Mouse (Mus musculus) lung, embryonic 14.5 days (tissue): Measurements from ENCODE around the gene Hist1h4k. TPM values are rescaled to one million over a fixed set of nuclear protein-coding genes. Genes with fewer than 3 reads are reported as not detected.
"Not testable (repeated sequence)": the region's sequence is repeated elsewhere in the genome, so short reads cannot be mapped to it uniquely, and the experiment has no call there.

Experiments
- ATAC-seq: fragments of 200-750 bp; cut with Nextera tagmentation; 2 replicates; pipeline ENCODE4 v1.8.0; 2017; ENCODE audit warnings: mild to moderate bottlenecking, moderate TSS enrichment, moderate library complexity; ENCODE audit not compliant: insufficient read depth
- DNase-seq: peaks from one replicate; pipeline ENCODE4 v3.0.0-alpha.2; 2015
- H3K27ac ChIP-seq: fragments of 300-500 bp; sonication (generic); 2 replicates; pipeline ENCODE4 v1.5.1; 2014; ENCODE audit warnings: low read depth, mild to moderate bottlenecking, moderate library complexity
- H3K27me3 ChIP-seq: fragments of 300-500 bp; sonication (generic); 2 replicates; pipeline ENCODE4 v1.6.1; 2014; ENCODE audit warnings: low read length, control low read depth; ENCODE audit not compliant: insufficient read depth
- H3K36me3 ChIP-seq: fragments of 300-500 bp; sonication (generic); 2 replicates; pipeline ENCODE4 v1.6.1; 2014; ENCODE audit warnings: control low read depth; ENCODE audit not compliant: insufficient read depth
- H3K4me1 ChIP-seq: fragments of 300-500 bp; sonication (generic); 2 replicates; pipeline ENCODE4 v1.6.1; 2014; ENCODE audit warnings: antibody characterized with exemption, control low read depth; ENCODE audit not compliant: insufficient read depth
- H3K4me2 ChIP-seq: fragments of 300-500 bp; sonication (generic); 2 replicates; pipeline ENCODE4 v1.6.1; 2014; ENCODE audit warnings: mild to moderate bottlenecking
- H3K4me3 ChIP-seq: fragments of 300-500 bp; sonication (generic); 2 replicates; pipeline ENCODE4 v1.5.1; 2014; ENCODE audit warnings: low read depth, low read length
- H3K9ac ChIP-seq: fragments of 300-500 bp; sonication (generic); 2 replicates; pipeline ENCODE4 v1.6.1; 2014
- H3K9me3 ChIP-seq: fragments of 300-500 bp; sonication (generic); 2 replicates; pipeline ENCODE4 v1.6.1; 2016; ENCODE audit warnings: low read depth, low read length, control low read depth
- CTCF ChIP-seq: IDR thresholded peaks from 2 replicates; pipeline ENCODE4 v1.5.1; 2016; ENCODE audit warnings: antibody characterized with exemption, low read depth
- WGBS: fragments of 180-500 bp; shearing (Covaris S2); extraction: QIAGEN DNeasy Blood & Tissue Kit; methylation state at CpG from one replicate; pipeline ENCODE4 v1.1.7; 2014; 5-methylcytosine and 5-hydroxymethylcytosine counted together
- polyA plus RNA-seq: library from polyadenylated mRNA; unstranded; fragments of >200 nt; fragmentation: Nextera tagmentation; extraction: Ambion mirVana; gene quantifications from 2 replicates; pipeline ENCODE4 v1.2.1, GENCODE M21; 2014

Hist1h4k gene
- polyA plus RNA-seq, 1 experiment from 2014 or later, result 6.4 TPM

GRCm38 (mm10) chr13:21781021-21781555 is 30.8 kb upstream of the Hist1h4k start:
- Histone ChIP-seq H3K4me2 (peak overlapping the region; percentile 88), H3K27me3 (no peaks in the 10 kb centered on the region), H3K9ac (peak overlapping the region; percentile 99), H3K4me1 (peaks cover 7% of the 10 kb centered on the region; the same call in 1 of the 2 replicates), H3K36me3 (no peaks in the 10 kb centered on the region), H3K9me3 (no peaks in the 10 kb centered on the region), H3K4me3 (peak overlapping the region; percentile 70), H3K27ac (peak overlapping the region; percentile 100)
- no peak for TF ChIP-seq CTCF
- 35% methylated on average over 6 of the region's 6 CpGs for WGBS
- DNase-seq, result peak; percentile 11
- no peak for ATAC-seq

DNA sequence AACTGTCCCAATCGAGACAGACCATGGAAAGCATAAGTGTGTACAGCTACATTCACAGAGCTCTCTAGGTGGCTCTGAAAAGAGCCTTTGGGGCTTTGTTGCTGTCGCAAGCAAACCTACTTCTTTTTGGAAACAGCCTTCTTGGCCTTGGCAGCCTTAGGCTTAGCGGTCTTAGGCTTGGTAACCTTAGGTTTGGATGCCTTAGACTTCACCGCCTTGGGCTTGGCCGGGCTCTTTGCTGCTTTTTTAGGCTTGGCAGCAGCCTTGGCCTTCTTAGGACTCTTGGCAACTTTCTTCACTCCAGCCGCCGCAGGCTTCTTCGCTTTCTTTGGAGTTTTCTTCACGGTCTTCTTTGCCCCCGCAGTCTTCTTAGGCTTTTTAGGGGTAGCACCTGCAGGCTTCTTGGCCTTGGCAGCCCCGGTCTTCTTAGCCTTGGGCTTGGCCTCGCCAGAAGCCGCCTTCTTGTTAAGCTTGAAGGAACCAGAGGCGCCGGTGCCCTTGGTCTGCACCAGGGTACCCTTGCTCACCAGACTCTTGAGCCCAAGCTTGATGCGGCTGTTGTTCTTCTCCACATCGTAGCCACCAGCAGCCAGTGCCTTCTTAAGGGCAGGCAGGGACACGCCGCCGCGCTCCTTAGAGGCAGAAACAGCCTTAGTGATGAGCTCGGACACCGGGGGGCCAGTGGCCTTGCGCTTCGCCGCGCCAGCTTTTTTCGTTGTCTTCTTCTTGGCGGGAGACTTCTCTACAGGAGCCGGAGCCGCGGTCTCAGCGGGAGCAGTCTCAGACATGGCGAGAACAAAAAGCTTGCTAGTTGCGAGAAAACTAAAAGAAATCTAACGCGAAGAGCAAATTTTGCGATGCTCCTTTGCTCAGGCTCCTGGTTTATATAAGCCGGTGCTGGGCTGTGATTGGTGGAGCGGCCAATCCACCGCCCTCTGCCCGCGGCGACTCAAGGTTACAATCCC is 29.7 kb upstream of the Hist1h4k start, which contains the start of gene Hist1h1b:
Hist1h1b (minus strand) TSS at position 859 of the 965 bp plus-strand sequence.
- peak within 1 kb of the TSS; percentile 99 for H3K9ac ChIP-seq
- H3K4me3 ChIP-seq, result peak within 1 kb of the TSS; percentile 70
- H3K36me3 ChIP-seq, result no peaks in the 10 kb centered on the region
- peak; percentile 55 for ATAC-seq
- H3K4me2 ChIP-seq, result peak within 1 kb of the TSS; percentile 88
- peaks cover 4% of the 10 kb centered on the region; the same call in 1 of the 2 replicates for H3K4me1 ChIP-seq
- under 1% methylated on average over 44 of the region's 44 CpGs for WGBS
- no peak for TF ChIP-seq CTCF
- peak; percentile 96 for DNase-seq
- H3K27me3 ChIP-seq, result no peaks in the 10 kb centered on the region
- no peaks in the 10 kb centered on the region for H3K9me3 ChIP-seq
- peak within 1 kb of the TSS; percentile 100 for H3K27ac ChIP-seq

DNA sequence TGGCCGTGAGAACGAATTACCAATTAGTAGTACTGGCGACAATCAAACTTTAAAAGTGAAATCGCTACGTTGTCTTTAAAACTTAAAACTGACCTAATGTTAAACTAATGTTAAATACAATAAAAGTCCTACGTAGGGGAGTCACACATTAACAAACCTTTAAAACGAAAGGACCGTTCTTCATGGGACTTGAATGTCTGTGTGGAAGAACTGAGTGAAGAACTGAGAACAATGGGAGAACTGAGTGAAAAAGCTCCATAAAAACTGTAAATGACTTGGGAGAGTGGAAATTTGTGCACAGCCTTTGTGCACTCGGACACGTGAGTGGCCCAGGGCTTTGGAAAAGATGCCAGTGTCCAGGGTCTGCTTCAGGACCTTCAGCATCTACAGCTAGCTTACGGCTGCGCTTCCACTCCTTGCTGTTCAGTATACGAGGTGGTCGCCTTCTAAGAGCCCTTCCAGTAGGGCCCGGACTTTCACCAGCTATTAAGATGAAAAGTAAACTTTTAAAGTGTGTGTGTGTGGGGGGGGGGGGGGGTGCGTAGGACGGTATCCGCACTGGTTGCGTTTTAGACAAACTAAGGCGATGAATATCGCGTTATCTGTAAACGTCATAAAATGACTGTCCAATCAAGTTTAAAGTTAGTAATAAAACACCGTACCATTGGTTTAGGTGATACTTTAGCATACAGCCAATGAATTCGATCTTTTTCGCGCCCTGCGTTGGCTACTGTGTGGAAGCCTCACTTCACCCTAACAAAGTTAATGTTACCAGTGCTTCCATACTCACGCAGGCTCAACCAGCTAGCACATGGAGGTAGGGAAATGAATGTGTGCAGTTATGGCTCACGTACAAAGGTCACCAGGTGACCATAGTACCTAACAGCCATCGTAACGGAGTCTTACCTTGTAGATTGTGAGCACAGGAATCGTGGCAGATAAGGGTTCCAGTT is 28.8 kb upstream of the Hist1h4k start:
- H3K4me1 ChIP-seq, result no peaks in the 10 kb centered on the region
- no peaks in the 10 kb centered on the region for H3K36me3 ChIP-seq
- peak overlapping the region; percentile 100 for H3K27ac ChIP-seq
- H3K9ac ChIP-seq, result peak overlapping the region; percentile 99
- DNase-seq (peak; percentile 96), ATAC-seq (peak; percentile 79)
- H3K27me3 ChIP-seq, result no peaks in the 10 kb centered on the region
- peak overlapping the region; percentile 88 for H3K4me2 ChIP-seq
- H3K9me3 ChIP-seq, result no peaks in the 10 kb centered on the region
- WGBS, result 3% methylated on average over 33 of the region's 33 CpGs
- TF ChIP-seq CTCF, result no peak
- H3K4me3 ChIP-seq, result peak overlapping the region; percentile 70

DNA sequence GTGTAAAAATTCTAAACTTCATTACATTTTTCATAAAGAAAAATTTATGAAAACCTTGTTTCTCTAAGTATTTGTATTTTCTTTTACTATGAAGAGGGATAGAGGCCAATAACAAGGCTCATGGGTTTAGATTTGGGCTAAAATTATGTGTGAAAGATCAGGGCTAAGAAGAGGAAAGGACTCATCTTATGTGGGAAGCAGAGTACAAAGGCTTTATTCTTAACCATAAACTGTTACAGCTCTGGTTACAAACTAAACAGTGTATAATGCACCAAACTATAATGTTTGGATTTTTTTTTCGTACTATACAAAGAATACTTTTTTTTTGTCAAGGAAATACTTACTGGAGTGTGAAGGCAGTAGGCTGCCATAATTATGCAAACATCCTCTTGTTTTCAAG is 5.4 kb upstream of the Hist1h4k start:
- Histone ChIP-seq H3K4me1 (no peaks in the 10 kb centered on the region), H3K4me2 (peak overlapping the region; percentile 70), H3K9me3 (no peaks in the 10 kb centered on the region), H3K36me3 (no peaks in the 10 kb centered on the region), H3K27me3 (no peaks in the 10 kb centered on the region), H3K4me3 (peak overlapping the region; percentile 46), H3K27ac (no peak overlapping the region), H3K9ac (peak overlapping the region; percentile 28; the same call in 1 of the 2 replicates)
- ATAC-seq (no peak), DNase-seq (no peak)
- TF ChIP-seq CTCF, result no peak
- whole genome bisulfite sequencing, result 51% methylated on average over 1 of the region's 1 CpGs

GRCm38 (mm10) chr13:21754294-21755001 is 4.1 kb upstream of the Hist1h4k start:
- ATAC-seq, result peak; percentile 7; the same call in 1 of the 2 replicates
- Histone ChIP-seq H3K4me3 (peak overlapping the region; percentile 46), H3K9ac (peak overlapping the region; percentile 79), H3K27ac (peak overlapping the region; percentile 98), H3K4me2 (peak overlapping the region; percentile 75)
- under 1% methylated on average over 15 of the region's 26 CpGs for WGBS
- H3K4me1 ChIP-seq, H3K36me3 ChIP-seq, H3K9me3 ChIP-seq, H3K27me3 ChIP-seq: not testable (repeated sequence)
- DNase-seq, result peak; percentile 86
